Mouse (Mus musculus): ENCODE measurements around the gene Polr1d. TPM values are rescaled to one million over a fixed set of nuclear protein-coding genes. Genes with fewer than 3 reads are reported as not detected.

Polr1d gene
- total RNA-seq, 2 experiments from 2014 or later: 145 to 159 TPM

- no peak for DNase-seq
These were observed 13.0 kb downstream of the Polr1d start for GRCm38 (mm10) chr5:147089836-147090235.

GRCm38 (mm10) chr5:147090256-147090963, 13.6 kb downstream of the Polr1d start:
- DNase-seq: no peak

GRCm38 (mm10) chr5:147092448-147092847, 15.6 kb downstream of the Polr1d start:
- no peak for DNase-seq

DNA sequence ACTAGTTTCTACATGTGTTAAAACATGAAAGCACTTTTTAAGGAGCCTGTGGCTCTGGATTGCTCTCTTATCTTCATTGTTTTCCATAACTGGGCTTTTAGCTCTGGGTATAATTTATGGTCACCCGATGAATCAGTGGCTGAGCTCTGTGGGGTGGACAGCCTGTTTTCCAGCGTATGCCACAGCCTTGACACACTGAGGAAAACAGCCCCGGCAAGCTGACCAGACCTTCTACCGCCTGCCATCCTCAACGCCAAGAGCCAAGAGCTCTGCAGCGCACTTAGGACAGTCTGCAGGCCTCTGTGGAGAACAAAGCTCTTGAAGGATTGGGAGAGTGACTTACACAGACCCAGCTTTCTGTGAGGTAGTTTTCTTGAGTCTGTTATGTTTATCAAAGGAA, 17.4 kb downstream of the Polr1d start:
- DNase-seq: peak; percentile 71

DNA sequence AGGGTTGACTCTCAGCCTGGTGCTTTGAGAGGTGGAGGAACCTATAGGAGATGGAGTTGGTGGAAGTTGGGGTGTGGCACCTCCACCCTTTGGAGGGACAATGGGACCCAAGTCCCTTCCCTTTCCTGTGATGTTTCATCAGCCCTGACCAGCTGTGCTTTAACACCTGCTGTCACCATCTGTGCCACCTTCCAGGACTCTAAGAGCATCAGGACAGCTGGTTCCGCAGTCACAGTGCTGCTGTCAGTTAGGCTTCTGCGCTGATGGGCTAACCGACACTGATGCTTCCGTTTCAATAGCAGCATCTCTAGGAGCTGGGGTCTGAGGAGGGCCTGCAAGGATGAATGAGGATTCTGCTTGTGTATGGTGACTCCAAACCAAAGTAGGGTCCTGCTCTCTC, 19.7 kb downstream of the Polr1d start:
- no peak for DNase-seq

GRCm38 (mm10) chr5:147098667-147099066, 21.8 kb downstream of the Polr1d start:
- DNase-seq: no peak

DNA sequence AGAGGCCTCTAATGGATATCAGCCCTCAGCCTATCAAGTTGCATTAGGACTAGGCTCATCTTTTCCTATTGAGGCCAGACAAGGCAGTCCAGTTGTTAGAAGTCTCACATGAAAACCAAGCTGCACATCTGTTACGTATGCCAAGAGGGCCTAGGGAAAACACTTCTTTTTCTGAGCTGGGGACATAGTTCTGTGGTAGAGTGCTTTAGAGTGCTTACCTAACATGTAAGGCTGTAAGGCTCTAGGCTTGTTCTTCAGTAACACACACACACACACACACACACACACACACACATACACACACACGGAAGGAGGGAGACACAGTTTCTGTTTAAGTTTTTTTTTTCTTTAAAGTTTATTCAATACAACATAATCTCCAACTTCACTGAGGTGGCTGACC, 23.3 kb downstream of the Polr1d start:
- DNase-seq: no peak

DNA sequence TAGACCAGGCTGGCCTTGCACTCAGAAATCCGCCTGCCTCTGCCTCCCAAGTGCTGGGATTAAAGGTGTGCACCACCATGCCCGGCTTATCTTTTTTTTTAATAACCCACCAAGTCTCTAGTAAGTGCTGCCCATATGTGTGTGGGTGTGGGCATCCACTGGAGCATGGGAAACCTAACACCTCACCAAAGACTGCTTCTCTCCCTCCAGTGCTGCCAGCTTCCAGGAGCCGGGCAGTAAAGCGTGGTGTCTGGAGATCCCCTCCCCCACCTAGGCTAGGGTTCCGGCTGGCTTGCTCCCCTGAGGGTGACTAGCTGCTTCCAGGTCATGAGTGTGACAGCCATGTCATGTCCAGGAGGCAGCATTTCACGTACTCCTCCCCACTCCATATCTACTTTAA, 25.4 kb downstream of the Polr1d start:
- DNase-seq: no peak

GRCm38 (mm10) chr5:147107276-147107675, 30.4 kb downstream of the Polr1d start:
- DNase-seq: no peak

- no peak for DNase-seq
These were observed 32.2 kb downstream of the Polr1d start for GRCm38 (mm10) chr5:147108861-147109591.

- no peak for DNase-seq
These were observed 37.9 kb downstream of the Polr1d start for GRCm38 (mm10) chr5:147114738-147115137.

GRCm38 (mm10) chr5:147115631-147116030, 38.8 kb downstream of the Polr1d start:
- no peak for DNase-seq

GRCm38 (mm10) chr5:147117027-147117426, 40.2 kb downstream of the Polr1d start:
- DNase-seq: no peak

DNA sequence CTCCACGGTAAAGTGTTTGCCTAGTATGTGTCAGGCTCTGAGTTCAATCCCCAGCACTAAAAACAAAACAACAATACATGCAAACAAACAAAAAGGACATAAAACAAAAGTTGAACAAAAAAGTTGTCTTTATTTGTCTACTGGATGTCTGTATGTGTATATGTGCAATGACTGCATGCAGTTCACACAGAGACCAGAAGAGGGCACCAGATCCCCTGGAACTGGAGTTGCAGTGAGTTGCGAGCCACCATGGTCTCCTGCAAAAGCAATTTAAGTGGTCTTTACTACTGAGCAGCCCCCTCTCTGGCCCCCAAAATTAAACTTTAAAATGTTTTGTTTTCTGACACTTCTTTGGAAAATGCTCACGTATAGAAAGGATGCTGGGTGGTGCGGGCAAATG, 44.3 kb downstream of the Polr1d start:
- DNase-seq: no peak

DNA sequence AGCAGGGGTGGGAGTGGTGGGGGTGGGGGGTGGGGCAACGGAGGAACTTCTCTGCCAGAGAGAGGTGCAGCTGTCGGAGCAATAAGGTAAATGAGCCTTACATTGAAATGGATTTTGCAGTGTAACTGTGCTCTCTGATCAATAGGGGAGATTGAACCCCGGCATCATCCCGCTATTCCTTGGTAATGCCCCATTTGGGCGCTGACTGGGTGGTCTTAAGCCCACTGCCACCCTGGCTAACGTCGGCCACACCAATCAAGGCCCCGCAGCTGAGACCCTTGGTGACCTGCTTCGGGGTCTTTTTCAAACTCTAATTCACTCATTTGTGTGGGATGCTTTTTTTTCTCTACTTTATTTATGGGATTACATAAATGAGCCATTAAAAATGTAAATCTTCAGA, 47.9 kb downstream of the Polr1d start:
- DNase-seq: no peak

DNA sequence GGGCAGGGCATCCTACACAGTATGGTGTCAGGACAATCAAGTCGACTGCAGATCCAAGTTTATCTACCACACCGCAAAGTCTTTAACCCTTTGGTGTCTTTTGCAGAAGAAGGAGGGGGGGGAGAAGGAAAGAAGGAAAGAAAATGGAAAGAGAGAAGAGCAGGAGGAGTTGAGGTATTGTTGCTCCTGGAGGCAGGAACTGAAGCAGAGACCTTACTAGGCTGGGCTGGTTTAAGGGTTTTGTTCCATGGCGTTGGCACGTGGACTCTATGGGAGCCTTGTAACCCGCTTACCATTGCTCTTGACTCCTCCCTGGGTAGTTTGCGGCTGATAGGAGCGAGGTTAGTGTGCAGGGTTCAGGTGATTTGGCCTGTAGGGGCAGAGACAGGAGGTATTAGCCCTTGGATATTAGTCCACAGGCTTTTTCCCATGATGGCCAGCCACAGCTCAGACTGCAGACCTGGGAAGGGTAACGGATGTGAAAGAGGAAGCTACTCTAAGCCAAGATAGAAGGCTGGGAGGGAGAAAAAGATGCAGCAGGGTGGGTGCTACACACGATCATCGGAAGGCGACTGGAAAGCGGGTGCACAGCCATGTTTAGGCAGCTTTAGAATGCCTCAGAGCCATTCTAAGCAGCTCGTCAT, 48.8 kb downstream of the Polr1d start:
- no peak for DNase-seq

GRCm38 (mm10) chr5:147127860-147128259, 51.0 kb downstream of the Polr1d start:
- DNase-seq: no peak

DNA sequence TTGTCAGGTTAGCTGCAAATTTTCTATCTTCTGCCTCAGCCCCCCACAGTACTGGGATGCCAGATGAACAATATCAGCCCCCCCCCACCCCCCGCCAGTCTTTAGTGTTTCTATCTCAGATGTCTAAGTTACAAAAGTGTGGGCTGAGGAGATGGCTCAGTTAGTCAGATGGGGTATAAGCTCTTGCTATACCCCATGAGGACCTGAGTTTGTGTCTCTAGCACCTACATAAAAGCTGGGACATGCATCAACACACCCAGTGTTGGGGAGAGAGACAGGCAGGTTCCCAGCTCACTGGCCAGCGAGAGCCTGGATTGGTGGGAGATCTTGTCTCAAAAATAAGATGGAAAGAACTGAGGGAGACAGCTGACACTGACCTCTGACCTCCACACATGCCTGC, 52.6 kb downstream of the Polr1d start:
- DNase-seq: no peak

DNA sequence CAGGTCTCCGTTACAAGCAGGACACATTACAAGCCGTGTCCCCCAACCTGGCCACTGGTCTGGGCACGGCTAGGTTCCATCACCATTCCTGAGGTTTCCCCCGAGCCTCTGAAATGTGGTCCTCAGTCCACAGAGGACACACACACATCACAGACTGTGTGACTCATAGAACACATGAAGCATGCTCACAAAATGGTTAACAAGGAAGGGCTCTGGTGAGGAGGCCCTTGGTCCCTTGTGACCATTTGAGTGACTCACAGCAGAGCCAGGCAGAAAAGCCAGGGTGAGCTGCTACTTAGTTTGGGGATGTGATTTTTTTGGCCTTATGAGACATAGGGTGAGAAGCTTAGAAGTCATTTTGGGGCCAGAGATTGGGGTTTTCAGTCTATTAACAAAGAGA, 55.1 kb downstream of the Polr1d start:
- no peak for DNase-seq

- no peak for DNase-seq
These were observed 56.8 kb downstream of the Polr1d start for GRCm38 (mm10) chr5:147133662-147134061.

GRCm38 (mm10) chr5:147134341-147135088, 57.7 kb downstream of the Polr1d start:
- DNase-seq: no peak

DNA sequence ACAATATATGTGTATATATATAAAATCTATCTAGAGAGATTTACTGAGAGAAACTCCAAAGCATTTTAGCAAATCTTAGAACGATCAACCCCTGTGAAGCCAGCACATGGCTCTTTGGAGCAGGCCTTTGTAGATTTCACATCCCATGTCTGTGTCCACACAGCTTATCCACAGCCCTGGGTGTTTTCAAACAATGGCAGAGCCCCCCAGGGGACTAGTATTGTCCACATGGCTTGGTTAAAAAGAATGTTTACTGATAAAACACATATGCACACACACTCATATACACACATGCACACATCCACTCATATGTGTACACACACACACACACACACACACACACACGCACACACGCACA, 58.2 kb downstream of the Polr1d start:
- DNase-seq: no peak

- no peak for DNase-seq
These were observed 59.1 kb downstream of the Polr1d start for GRCm38 (mm10) chr5:147135994-147136393.
